Mouse (Mus musculus) urinary bladder, adult 2 months (tissue): Measurements from ENCODE around the gene Rapgef5. TPM values are rescaled to one million over a fixed set of nuclear protein-coding genes. Genes with fewer than 3 reads are reported as not detected.

Experiments
- DNase-seq: peaks from one replicate; pipeline ENCODE4 v3.0.0; 2022; ENCODE audit warnings: low spot score
- polyA plus RNA-seq: library from polyadenylated mRNA; depleted of rRNA; stranded (reverse); fragments of >200 nt; gene quantifications from 2 replicates; pipeline ENCODE4 v1.2.3, GENCODE M21; 2012; rRNA removed

Gene Rapgef5
- polyA plus RNA-seq = 10.9 and 11.4 TPM in 2 replicates

DNA sequence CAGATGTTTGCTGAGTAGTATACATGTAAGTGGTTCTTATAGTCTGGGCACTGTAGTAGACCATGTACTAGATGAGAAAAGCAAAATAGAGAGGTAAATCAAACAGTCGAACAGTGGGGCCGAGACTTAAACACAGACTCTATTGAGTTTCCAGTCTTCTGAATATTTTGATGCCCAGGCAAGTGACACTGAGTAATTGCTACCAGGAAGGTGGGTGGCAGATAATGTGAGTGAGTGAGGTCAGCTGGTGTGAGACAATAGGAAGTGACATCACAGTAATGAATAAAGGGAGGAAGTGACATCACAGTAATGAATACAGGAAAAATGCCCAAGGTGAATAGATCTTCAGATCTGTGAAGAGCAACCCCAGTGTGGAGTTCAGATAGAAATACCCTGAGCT, at the start of gene Rapgef5:
Rapgef5 (plus strand) TSS at position 301 of the 400 bp plus-strand sequence.
- DNase-seq = no peak

DNA sequence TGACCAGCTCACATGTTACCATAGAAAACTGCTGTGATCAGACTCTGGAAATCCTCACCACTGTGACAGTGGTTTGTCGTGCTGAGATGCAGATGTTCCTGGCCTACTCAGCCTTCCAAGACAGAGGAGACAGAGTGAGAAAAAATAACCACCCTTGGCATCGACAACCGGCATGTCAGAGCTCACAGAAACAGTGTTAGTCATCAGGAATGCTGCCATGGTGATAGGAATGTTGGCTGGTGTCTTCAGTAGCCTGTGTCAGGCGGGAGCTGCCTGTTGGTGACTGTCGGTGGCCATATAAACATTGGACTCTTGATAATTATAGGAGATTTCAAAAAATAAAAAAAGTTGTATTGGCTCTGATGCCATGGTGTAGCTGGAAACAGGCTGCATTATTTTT, 48.0 kb upstream of the Rapgef5 start:
- no peak for DNase-seq

DNA sequence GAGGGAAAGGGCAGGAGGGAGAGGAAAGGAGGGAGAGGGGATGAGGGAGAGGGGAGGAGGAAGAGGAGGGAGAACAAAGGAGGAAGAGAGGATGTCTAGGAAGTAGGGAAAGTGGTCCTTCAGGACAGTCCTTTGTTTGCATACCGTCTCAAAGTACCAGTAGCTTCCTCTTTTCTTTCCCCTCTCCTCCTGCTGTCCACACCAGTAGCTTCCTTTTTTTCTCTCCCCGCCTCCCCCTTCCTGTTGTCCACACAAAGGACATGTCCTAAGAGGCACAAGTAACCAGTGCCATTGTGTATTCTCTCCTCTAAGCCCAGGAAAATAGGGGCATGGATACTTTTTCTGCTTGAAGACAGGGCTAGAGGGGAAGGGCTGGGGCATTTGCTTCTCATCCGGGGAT, 37.3 kb upstream of the Rapgef5 start:
- DNase-seq = no peak

DNA sequence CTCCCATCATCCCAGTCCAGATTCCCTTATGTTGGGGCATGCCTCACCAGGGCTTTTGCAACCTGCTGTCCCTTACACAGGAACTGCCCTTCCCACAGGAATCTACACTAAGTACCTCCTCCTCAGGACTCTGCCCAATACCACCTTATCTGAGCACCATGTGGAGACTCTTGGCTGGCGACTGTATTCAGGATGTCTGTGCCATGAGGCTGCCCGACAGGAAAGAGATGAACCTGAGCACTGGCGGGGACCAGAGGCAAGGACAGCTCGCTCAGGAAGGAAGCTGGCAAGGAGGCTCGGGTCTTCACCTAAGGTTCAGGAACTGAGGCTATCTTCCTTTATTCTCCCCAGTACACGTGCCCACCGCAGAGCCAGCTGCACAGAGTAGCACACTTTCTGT, 36.6 kb upstream of the Rapgef5 start:
- DNase-seq = no peak

DNA sequence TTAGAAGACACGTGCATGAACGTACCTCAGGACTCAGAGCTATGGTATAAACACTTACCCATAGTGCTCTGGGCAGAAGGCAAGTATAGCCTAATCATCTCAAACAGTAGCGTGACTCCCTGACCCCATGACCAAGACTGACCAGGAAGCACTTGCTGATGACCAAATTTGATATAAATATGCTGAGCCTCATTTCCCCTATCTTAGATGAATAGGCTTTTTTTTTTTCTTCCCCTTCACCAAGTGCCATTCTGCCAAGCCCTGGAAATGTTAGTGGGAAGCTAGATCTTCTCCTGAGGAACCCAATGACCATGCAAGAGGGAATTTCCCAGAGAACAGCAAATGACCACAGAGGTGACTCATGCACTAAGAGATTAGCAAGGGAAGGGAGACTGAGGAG, 35.3 kb upstream of the Rapgef5 start:
- DNase-seq = no peak

DNA sequence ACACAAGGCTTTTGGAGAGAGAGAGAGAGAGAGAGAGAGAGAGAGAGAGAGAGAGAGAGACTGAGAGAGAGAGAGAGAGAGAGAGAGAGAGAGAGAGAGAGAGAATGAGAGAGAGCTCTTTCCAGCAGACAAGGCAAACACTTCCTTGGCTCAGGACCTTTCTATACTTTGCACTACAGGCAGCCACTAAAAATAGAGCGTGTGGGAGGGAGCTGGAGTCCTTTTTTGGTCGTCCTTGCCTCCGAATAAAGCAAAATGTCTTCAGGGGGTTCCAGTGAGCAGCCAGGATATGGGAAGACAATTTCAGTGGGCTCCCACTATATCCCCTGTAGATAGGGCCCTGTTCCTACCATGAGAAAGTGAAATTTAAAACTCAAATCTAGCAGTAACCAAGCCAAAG, 33.6 kb upstream of the Rapgef5 start:
- no peak for DNase-seq

DNA sequence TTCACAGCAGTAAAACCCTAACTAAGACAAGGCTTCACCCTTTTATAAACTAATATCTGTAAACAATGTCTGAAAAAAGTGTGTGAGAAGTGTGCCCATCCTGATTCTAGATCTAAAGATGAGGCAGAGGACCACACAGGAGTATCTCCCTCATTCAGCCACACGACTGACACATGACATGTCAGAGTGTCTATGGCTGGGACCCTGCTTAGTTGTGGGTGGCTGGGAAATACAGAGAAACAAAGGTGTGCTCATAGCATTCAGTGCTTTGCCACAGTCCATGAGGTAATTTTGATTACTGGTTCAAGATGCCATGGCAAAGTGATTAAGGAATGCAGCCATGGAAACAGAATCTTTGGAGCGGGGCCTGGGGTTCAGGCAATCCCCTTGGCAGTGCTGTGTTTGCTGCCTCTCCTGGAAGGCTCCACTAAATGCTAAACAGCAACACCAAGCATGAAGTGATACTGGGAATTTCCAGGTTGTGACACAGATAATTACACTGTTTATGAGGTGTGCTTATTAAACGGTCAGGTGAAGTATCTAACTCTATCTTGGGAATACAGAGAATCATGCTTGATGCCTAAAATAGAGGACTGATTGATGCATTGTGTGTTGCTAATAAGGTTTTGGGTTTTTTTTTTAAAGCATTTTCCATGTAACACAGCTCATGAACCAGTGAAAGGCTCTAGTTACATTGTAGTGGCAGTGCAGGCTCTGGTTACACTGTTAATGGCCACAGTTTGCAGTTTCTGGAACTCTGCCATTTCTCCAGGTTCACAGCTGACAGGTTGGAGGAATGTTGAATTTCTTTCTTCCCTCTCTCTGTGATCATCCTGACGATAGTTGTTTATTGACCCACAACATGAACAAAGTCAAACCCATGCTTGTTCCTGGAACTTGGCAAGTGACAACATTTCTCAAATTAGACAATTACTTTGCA, 29.9 kb upstream of the Rapgef5 start:
- no peak for DNase-seq

DNA sequence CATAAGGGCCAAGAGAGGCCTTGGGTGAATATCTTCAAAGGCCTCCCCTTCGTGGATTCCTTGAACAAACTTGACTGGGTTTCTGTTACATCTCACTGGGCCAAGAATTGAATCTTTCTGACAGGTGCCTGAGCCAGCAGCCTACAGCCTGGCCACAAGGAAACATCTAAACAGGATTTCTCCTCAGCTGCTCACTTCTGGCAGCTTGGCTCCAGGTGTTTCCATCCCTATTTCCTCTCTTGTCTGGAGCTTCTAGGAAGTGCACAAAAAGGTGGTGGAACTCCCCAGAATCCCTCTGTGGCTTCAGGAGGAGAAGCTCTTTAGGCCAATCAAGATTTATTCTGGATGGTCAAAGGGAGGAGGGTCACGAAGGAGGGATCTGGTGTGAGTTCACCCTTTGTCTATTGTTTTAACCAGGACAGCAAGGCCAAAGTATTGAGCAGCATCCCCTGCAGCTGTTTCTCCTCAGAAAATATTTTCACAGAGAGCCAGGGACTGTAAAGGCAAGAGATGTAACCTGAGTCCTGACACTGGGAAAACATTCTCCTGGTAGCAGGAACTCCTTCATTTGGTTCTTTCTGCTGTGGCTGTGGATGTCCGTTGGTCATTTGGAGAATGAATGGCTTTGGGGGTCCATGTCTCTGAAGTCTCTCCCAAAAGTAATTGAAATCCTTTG, 19.6 kb upstream of the Rapgef5 start:
- DNase-seq = no peak

DNA sequence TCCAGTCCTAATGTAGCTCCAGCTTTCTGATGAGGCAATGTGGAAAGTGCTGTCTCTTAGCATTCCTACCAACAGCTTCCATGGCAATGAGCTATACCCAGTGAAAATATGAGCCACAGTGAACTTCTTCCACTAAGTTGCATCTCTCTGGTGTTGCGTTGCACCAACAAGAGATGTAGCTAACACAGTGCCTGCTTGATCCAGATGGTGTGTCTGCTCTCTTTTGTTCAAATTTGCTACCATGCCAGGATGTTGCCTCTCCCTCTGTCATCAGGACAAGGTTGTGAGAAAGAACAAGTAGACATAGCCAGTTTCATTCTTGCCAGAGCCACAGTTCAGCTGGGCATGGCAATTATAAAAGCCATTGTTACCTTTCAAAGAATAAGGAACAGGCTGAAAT, 18.9 kb upstream of the Rapgef5 start:
- no peak for DNase-seq

DNA sequence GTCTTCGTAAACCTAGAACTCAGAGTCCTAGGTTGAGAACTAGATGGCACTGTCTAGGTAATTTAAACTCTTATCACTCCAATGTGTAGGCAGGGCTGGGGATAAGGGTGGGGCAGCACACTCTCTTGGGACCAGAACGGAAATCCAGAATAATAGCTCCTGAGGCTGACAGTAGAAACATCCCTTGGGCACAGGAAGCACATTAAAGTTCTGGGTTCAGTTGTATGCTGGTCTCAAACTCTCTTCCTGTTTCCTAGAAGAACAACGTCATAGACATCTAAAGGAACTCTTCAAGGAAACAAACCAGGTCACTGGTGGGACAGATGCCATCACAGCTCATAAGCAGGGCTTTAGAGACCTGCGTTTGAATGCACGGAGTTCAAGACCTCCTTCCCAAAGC, 17.0 kb upstream of the Rapgef5 start:
- no peak for DNase-seq

DNA sequence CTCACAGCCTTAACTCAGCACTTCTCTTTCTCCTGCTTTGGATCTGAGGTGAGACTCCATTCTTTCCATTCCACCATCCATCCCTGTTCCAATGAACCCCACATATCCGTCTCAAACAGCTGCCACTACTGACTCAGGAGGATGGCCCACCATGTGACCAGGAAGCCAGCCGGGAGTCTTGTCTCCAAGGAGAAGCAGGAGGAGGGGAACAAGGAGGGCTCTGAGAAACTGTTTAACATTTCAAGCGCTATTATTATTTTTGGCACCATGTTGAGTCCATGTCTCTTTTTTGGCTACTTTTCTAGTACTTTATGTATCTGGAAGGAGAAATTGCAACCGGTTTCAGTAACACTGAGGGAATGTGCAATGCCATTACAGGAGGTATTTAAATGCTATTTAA, 15.1 kb upstream of the Rapgef5 start:
- no peak for DNase-seq

DNA sequence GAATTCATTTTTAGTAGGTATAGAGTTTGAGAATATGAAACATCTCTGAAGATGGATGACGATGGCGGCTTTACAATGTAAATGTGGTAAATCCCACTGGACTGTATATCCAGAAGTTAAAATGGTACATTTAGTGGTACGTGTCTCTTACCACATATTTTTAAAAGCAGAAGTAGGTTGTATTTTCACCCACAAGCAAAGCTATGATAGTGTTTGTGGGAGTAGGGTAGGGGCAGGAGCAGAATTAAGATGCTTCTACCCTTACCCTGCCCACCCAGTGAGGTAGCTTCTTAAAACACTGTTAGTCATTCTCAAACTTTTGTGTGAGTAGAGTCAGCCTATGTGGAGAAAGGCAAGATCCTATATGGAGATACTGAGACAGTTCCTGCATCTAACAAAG, 13.4 kb upstream of the Rapgef5 start:
- DNase-seq = no peak

DNA sequence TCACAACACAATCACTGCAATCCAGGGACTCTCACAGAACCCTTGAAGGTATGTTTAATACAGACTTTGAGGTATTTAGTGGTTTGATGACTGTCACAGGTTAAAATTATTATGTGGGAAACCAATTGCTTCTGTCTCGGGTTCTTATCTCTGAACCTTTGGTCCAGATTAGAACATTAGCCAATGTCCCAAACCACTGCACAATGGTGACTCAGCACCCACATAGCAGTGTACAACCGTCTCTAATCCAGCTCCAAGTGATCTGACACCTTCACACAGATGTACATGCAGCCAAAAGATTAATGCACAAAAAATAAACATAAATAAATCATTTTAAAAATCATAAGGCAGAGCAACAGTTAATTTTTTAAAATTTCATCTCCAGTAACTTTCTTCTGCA, 11.1 kb upstream of the Rapgef5 start:
- DNase-seq = no peak

DNA sequence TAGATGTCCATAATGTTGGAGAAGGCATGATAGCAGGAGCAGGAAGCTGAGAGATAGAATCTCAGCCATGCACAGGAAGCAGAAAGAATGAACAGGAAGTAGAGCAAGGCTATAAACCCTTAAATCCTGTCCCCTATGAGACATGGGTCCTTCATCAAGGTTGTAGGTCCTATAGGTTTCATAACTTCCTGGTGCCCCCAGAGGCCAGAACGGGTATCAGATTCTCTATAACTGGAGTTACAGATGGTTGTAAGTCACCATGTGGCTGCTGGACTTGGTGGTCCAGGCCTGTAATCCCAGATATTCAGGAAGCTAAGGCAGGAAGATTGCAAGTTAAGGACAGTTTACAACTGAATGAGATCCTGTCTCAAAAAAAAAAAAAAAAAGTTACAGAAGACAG, 8.5 kb upstream of the Rapgef5 start:
- no peak for DNase-seq

DNA sequence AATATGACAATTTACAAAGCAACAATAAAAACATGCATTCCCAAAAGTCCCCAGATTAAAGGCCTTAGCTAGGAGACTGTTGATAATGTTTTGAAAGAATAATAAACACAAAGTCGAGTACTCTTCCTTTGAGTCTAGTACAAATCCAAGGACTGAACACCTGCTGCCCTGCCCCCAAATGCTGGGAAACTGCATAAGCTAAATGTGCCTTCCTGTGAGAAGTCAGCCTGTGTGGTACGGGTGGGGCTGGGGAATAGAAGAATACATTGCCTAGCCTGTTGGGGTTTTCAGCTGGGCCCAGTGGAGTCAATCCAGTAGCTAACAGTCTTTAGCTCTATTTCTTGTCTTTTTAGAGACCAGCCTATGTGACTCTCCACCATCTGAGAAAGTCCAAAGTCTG, 6.4 kb upstream of the Rapgef5 start:
- DNase-seq = no peak

DNA sequence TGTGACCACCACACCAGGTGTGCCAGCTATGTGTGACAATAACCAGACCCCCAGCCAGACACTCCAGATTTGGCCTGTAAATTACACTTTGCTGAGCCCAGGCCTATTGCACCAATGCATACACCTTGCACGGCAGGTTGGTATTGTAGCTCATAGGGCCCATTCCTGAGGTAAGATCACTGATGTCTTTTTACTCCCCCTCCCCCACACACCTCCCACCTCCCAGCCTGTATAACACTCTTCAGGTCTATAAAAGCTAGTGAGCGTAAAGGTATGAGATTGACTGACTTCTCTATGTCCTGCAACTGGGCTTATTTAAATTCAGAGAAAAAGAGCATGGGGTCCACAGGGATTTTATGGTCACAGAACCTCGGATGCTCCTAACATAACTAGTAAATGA, 3.8 kb upstream of the Rapgef5 start:
- no peak for DNase-seq

DNA sequence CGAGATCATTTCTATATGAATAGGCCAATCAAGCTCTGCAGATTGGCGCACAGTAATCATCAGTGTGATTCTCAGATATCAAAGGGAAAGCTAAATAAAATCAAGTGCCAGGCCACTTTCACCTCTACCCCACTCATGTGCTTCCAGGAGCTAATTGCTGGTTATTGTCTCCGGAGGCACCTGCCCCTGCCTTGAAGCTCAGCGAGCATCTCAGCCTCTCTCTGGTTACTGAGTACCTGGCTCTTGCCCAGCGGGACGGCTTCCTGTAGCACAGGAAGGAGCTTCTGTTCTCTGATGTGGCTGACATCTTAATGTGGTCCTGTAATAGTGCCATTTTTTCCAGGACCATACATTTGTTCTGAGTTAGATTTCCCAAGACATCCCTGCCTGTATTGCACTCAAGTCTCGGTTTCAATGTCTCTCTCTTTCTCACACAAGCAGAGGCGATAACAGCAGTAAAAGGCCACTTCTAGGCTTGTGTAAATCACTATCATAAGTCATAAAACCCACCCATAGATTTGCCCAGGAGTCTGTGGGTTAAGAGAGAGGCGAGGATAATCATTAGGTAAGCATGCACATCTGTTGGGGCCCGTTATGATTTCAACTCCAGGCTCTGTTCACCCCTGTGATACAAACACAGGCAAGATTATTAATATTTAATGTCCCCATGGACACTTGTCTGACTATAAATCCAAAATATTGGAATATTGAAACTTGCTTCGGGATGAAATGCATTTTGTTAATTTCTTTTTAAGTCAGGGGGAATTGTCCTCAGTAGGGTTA, 2.9 kb upstream of the Rapgef5 start:
- no peak for DNase-seq

DNA sequence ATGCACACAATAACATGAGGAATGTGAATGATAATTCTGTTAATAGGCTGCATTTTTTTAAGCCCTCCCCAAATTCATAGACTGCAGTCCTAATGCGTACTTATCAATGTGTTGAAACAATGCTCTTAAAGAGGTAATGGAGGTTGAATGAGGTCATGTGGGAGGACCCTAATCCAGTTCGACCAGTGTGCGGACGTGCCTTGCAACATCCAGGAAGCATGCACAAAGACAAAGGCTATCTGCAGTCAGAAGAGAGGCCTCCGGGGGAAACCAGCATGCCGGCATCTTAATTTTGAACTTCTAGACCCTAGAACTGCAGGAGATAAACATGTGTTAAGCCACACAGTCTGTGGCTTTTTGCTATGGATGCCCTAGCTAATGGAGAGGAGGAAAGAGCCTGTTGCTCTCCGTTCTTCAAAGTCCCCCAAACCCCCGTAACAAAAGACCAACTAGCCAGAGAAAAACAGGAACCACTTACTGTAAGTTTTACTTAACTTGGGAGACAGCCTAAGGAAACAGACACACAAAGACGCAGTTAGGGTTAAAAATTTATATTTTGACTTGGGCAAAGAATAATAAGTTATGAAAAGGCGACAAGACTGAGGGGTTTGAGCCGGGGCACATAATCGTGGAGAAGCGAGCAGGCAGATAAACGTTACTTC, 1.1 kb downstream of the Rapgef5 start:
- DNase-seq = no peak

DNA sequence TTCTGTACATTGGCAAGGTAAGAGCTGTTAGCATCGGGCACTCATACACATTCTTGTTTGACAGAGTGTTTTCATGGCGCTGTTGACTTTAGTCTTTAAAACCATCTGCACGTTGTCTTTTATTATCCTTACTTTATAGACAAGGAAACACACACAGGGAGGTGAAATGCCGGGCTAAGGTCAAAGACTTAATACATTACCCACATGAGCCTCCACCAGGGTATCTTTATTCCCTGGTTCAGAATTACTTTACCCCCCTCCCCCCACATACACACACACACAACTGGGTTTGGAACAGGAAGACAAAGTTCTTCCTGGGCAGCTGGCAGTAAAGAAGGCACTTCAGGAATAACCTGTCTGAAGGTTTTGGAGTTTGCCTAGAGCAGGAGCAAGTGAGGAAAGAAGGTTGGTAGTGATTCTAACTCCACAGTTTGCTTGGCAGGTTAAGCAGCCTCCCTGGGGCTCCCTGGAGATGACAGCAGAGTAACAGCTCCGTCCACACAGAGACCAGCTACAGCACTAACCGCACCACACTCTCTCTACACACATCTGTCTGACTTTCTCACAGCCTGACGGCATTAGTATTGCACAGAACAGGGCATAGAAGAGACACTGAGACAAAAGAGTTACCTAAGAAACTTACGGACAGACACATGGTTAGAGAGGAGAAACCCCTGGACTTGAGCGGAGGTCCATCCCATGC, 8.2 kb downstream of the Rapgef5 start:
- no peak for DNase-seq

DNA sequence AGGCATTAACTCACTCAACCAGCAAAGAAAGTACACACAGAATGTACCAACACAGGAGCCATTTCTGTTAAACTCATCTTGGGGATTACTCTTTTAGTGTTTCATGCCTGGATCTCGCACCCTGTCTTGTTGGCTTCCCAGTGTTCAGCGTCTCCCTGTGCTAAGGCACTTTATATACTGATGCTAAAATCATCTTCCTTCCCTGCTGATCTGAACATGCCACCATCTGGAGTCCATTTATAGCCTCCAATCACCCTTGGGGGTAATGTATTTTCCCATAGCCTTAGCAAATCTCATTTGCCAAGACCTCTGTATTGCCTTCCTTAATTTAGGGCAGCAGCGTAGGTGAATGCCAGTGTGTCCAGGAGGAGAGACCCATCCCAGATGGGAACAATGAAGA, 11.6 kb downstream of the Rapgef5 start:
- no peak for DNase-seq

DNA sequence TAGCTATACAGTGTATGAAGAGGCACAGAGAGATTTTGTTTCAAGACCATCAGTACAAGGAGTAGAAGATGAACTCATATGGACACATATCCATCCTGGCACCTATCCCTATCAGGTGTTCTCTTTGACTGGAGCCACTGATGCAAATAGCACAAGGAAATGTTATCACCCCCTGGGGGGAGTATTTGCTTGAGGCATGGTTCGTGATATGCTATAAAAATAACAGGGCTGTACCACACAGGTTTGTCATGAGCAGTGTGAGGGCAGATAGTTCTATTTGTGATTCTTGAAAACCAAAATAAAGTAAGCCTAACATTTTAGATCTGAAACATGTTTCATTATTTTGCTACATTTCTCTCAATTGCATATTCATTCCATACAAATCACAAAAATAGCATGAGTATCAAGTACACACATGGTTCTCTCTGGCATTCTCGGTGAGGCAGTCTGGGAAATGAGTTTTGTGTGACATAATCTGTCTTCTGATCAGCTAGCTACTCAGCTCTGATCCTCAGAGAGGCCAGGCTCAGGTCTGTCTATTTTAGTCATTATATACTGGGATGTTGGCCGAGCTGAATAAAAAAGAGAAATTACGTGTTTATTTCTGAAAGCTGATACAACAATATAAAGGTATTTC, 12.3 kb downstream of the Rapgef5 start:
- DNase-seq = no peak
